Mouse (Mus musculus) ES-Bruce4 (cell line): ENCODE results near the gene Tprg. TPM values are rescaled to one million over a fixed set of nuclear protein-coding genes. Genes with fewer than 3 reads are reported as not detected.

ENCODE experiments used
- H3K27ac ChIP-seq: 2 replicates; pipeline ENCODE4 v1.5.1; 2012; ENCODE audit warnings: low read length, inconsistent platforms; ENCODE audit not compliant: insufficient read depth
- H3K27me3 ChIP-seq: 2 replicates; pipeline ENCODE4 v1.6.1; 2012; ENCODE audit warnings: mild to moderate bottlenecking, low read length, inconsistent platforms; ENCODE audit not compliant: control insufficient read depth, poor library complexity, insufficient read depth, severe bottlenecking
- H3K36me3 ChIP-seq: 2 replicates; pipeline ENCODE4 v1.6.1; 2012; ENCODE audit warnings: inconsistent platforms, mild to moderate bottlenecking, low read length, moderate library complexity; ENCODE audit not compliant: control insufficient read depth, poor library complexity, insufficient read depth, severe bottlenecking
- H3K4me1 ChIP-seq: one replicate; pipeline ENCODE4 v1.8.1; 2011; ENCODE audit warnings: low read length; ENCODE audit not compliant: control insufficient read depth, insufficient read depth
- H3K4me3 ChIP-seq: 2 replicates; pipeline ENCODE4 v1.5.1; 2011; ENCODE audit warnings: low read depth, mild to moderate bottlenecking, low read length
- H3K9ac ChIP-seq: 2 replicates; pipeline ENCODE4 v1.6.1; 2012; ENCODE audit warnings: low read depth, mild to moderate bottlenecking, inconsistent platforms; ENCODE audit not compliant: poor library complexity, severe bottlenecking
- H3K9me3 ChIP-seq: replicated peaks from 2 replicates; pipeline ENCODE4 v1.6.1; 2012; ENCODE audit warnings: mild to moderate bottlenecking, low read length, inconsistent platforms; ENCODE audit not compliant: control insufficient read depth, poor library complexity, insufficient read depth, severe bottlenecking
- CTCF ChIP-seq: IDR thresholded peaks from one replicate; pipeline ENCODE4 v1.8.1; 2011; ENCODE audit warnings: low read depth, low read length
- EP300 ChIP-seq: IDR thresholded peaks from 2 replicates; pipeline ENCODE4 v1.6.1; 2011; ENCODE audit warnings: low read depth, low read length; ENCODE audit not compliant: insufficient read depth
- POLR2A ChIP-seq: IDR thresholded peaks from one replicate; pipeline ENCODE4 v1.8.1; 2011; ENCODE audit warnings: low read length; ENCODE audit not compliant: insufficient read depth
- polyA plus RNA-seq: library from polyadenylated mRNA; stranded (reverse); fragments of >200 nt; gene quantifications from 2 replicates; pipeline ENCODE4 v1.2.4, GENCODE M21; 2011; ENCODE audit warnings: low read depth; ENCODE audit not compliant: missing spikeins, insufficient read depth, insufficient read length

Gene Tprg
- polyA plus RNA-seq, 1 experiment: not detected

- Histone ChIP-seq H3K4me3 (no peak overlapping the region), H3K27ac (no peak overlapping the region), H3K27me3 (no peaks in the 10 kb centered on the region), H3K36me3 (no peaks in the 10 kb centered on the region), H3K4me1 (no peaks in the 10 kb centered on the region), H3K9ac (no peak overlapping the region), H3K9me3 (no peaks in the 10 kb centered on the region)
- TF ChIP-seq EP300 (no peak), POLR2A (no peak), CTCF (no peak)
These were observed 138.3 kb downstream of the Tprg start for GRCm38 (mm10) chr16:25424915-25425314.

GRCm38 (mm10) chr16:25425376-25425775, 138.8 kb downstream of the Tprg start:
- H3K4me3 ChIP-seq: no peak overlapping the region
- no peak overlapping the region for H3K27ac ChIP-seq
- H3K9me3 ChIP-seq: no peaks in the 10 kb centered on the region
- no peak overlapping the region for H3K9ac ChIP-seq
- no peaks in the 10 kb centered on the region for H3K4me1 ChIP-seq
- no peaks in the 10 kb centered on the region for H3K27me3 ChIP-seq
- H3K36me3 ChIP-seq: no peaks in the 10 kb centered on the region
- TF ChIP-seq EP300 (no peak), CTCF (no peak), POLR2A (no peak)

GRCm38 (mm10) chr16:25426261-25426660, 139.6 kb downstream of the Tprg start:
- Histone ChIP-seq H3K9me3 (no peaks in the 10 kb centered on the region), H3K36me3 (no peaks in the 10 kb centered on the region), H3K4me1 (no peaks in the 10 kb centered on the region), H3K27ac (no peak overlapping the region), H3K27me3 (no peaks in the 10 kb centered on the region), H3K9ac (no peak overlapping the region), H3K4me3 (no peak overlapping the region)
- TF ChIP-seq POLR2A (no peak), EP300 (no peak), CTCF (no peak)

GRCm38 (mm10) chr16:25440039-25440438, 153.4 kb downstream of the Tprg start:
- no peak overlapping the region for H3K27ac ChIP-seq
- no peaks in the 10 kb centered on the region for H3K36me3 ChIP-seq
- no peak overlapping the region for H3K4me3 ChIP-seq
- H3K27me3 ChIP-seq: no peaks in the 10 kb centered on the region
- no peak overlapping the region for H3K9ac ChIP-seq
- H3K9me3 ChIP-seq: no peaks in the 10 kb centered on the region
- no peak for TF ChIP-seq CTCF
- TF ChIP-seq POLR2A: no peak
- TF ChIP-seq EP300: no peak
- no peaks in the 10 kb centered on the region for H3K4me1 ChIP-seq

GRCm38 (mm10) chr16:25445580-25445979, 159.0 kb downstream of the Tprg start:
- Histone ChIP-seq H3K9me3 (no peaks in the 10 kb centered on the region), H3K4me3 (no peak overlapping the region), H3K4me1 (no peaks in the 10 kb centered on the region), H3K27me3 (no peaks in the 10 kb centered on the region), H3K27ac (no peak overlapping the region), H3K36me3 (no peaks in the 10 kb centered on the region), H3K9ac (no peak overlapping the region)
- TF ChIP-seq EP300 (no peak), CTCF (no peak), POLR2A (no peak)

- TF ChIP-seq CTCF (no peak), POLR2A (no peak), EP300 (no peak)
- H3K4me1 ChIP-seq: no peaks in the 10 kb centered on the region
- H3K27me3 ChIP-seq: no peaks in the 10 kb centered on the region
- H3K9me3 ChIP-seq: no peaks in the 10 kb centered on the region; the same call in 1 of the 2 replicates
- no peak overlapping the region for H3K4me3 ChIP-seq
- no peaks in the 10 kb centered on the region for H3K36me3 ChIP-seq
- no peak overlapping the region for H3K9ac ChIP-seq
- H3K27ac ChIP-seq: no peak overlapping the region
These were observed 164.9 kb downstream of the Tprg start for GRCm38 (mm10) chr16:25451511-25451910.
